Mouse (Mus musculus): ENCODE results near the gene Cbfa2t3.
"Not testable (repeated sequence)": the region's sequence is repeated elsewhere in the genome, so short reads cannot be mapped to it uniquely, and the experiment has no call there.

Cbfa2t3 gene

DNA sequence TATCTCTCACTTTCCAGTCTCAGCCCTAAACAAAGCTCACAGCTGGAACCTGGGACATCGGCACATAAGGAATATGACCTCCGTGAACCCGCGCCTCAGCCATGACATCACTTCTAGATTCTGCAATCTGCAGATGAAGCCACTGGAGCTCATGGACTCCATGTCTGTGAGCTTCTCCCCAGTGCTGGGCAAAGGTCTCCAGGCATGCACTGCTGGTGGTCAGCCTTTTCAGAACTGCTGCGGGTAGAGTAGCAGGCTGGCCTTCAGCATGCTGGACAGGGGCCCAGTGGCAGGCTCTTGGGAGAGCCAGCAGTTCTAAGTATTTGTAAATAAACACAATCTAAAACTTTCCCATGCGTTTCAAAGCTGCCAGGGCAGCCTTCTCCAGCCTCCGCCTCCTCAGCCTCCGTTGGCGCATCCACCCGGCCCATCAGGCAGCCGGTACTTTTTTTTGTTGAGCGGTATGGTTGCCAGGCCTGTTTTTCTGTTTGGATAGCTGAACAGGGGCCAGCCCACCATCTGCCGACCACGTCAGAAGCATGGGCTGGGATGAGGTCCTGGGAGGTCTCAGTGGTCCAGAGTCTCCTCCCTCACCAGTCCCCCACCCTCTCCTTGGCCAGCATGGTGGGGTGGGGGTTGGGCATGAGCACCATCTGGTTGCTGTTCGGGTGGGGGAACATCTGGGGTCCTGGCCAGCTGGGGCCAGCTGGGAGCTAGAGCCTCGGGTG lies 59.2 kb downstream of the Cbfa2t3 start:
- DNase-seq (ENCODE audit: low spot score), result peak; percentile 82

GRCm38 (mm10) chr8:122638601-122639000 lies 60.3 kb downstream of the Cbfa2t3 start:
- no peak for DNase-seq (ENCODE audit: low spot score)

GRCm38 (mm10) chr8:122637230-122637629 lies 61.7 kb downstream of the Cbfa2t3 start:
- DNase-seq (ENCODE audit: low spot score), result no peak

- no peak for DNase-seq (ENCODE audit: low spot score)
Measured at GRCm38 (mm10) chr8:122636803-122637175, 62.1 kb downstream of the Cbfa2t3 start.

DNA sequence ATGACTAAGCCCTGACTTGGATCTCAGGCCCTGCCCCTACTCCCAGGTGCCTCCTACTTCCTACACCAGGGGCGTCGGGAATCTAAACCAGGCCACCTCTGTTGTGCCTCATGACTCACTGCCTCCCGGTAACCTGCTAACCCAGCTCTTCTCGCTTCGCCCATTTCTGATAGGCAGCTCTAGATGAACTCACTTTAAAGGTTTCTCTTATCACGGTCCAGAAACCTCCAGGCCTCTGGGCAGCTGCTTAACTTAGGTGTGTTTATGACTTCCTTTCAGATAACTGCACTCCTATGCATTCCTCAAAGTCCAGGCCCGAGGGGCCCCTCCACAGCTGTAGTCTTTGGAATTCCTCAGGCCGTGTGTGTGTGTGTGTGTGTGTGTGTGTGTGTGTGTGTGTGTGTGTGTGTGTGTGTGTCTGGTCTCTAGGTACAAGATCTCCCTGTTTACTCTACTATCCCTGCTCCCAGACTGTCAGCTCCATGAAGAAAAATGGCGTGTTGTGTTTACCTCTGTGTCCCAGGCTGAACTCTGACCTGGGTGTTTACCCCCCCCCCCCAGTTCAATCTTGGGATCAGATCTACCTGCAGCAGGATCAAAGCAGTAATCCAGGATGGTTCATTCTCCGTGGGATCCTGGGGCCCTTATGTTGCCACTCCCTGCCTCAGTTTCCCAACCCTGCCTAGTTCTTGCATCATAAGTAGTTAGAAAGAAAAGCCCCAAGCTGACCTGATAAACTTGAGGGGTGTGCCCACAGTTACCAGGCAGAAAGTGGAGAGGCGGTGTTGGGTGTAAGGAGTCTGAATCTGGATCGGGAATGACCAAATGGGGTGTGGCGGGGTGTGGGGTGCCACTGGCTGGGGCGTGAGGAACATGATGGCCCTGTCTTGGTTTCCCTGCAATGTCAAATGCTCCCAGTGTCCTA lies 62.8 kb downstream of the Cbfa2t3 start:
- peak; percentile 90 for DNase-seq (ENCODE audit: low spot score)

DNA sequence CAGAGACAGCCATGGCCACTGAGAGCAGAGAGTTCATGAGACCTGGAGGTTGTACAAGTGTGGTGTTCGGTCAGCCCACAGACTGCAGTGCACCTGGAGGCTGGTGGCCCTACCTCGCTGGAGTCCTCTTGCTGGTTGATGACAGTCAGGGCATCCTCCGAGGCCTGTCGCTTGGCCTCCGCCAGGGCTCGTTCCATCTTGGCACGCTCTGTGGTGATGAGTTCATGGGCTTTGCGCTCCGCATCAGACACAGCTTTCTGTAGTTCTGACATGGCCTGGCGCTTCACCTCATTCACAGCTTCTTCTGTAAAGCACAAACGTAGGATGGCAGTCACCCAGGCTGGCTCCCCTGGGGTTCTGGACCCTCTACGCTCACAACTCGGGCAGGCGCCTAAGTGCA lies 65.7 kb downstream of the Cbfa2t3 start:
- no peak for DNase-seq (ENCODE audit: low spot score)

DNA sequence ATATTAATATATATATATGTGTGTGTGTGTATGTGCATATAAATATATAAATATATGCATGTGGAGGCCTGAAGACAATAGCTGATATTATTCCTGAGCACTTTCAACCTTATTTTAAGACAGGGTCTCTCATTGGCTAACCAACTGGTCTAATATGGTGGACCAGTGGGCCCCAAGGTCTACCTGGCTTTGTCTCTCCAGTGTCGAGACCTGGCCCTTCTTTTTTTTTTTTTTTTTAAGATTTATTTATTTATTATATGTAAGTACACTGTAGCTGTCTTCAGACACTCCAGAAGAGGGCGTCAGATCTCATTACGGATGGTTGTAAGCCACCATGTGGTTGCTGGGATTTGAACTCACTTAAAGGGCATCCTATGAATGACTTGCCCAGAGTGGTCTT lies 66.8 kb downstream of the Cbfa2t3 start:
- DNase-seq (ENCODE audit: low spot score), result not testable (repeated sequence)

DNA sequence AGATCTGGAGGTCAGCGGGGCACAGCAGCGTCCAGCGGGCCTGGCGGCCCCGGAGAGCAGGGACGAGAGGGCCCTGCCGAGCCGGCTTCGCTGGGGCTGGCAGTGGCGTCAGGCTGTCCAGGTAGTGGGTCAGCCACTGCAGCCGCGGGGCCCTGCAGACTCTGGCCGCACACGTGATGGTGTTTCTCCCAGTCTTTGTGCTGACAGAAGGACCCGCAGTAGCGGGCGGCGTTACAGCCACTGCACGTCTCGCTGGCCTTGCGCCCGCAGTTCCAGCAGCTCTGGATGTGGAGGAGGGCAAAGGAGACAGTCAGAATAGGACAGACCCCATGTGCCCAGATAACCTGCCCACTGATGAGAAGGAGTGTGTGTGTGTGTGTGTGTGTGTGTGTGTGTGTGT lies 68.2 kb downstream of the Cbfa2t3 start:
- no peak for DNase-seq (ENCODE audit: low spot score)

DNA sequence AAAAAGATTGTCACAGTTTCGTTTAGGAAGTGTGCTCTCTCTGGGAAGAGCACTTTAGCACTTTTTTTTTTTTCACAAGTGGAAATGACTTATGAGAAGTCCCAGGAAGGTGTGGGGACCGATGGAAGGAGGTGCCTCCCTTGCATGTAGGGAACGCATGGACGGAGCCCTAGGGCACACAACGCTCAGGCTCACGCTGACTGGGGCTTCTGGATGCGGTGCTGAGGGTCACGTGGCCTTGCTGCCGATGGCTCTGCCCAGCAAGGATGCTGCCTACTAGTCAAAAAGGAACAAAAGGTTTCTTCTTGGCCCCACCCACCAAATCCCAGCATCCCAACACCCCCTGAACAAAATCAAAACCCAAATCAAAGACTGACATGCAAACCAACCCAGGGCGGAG lies 69.5 kb downstream of the Cbfa2t3 start:
- no peak for DNase-seq (ENCODE audit: low spot score)

DNA sequence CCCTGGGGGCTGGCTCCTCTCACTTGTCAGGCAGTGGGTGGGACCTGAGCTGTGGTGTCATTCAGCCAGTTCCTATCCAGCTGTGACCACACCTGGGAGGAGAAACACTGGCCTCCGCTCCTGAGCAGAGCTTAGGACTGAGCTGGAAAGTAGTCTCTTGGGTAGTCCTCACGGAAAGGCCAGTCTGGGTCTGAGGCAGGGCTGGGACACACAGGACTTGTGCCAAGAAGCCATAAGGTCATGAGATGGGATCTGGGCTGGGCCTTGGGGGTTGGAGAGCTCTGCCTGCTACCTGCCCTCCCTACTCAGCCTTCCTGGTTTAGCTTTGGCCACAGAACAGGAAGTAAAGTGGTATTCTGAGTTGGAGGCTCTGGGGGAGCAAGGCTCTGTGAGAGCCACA lies 72.0 kb downstream of the Cbfa2t3 start:
- no peak for DNase-seq (ENCODE audit: low spot score)

DNA sequence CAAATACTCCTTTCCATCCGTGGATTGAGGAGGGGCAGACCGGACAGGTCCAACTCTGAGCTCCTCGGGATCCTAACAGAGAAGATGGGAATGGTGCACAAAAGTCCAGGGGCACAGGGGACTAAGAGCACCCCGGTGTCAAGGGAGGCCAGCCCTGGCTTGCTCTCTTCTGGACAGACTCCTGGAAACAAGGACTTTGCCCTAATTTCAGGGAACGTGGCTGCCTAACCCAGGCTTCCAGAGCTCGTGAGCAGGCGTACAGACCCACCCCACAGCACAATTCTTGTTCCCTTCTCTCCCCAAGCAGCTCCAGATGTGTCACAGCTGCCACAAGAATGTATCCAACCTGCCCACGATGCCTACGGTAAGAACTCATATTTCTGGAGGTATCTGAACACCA lies 73.1 kb downstream of the Cbfa2t3 start:
- DNase-seq (ENCODE audit: low spot score), result no peak

DNA sequence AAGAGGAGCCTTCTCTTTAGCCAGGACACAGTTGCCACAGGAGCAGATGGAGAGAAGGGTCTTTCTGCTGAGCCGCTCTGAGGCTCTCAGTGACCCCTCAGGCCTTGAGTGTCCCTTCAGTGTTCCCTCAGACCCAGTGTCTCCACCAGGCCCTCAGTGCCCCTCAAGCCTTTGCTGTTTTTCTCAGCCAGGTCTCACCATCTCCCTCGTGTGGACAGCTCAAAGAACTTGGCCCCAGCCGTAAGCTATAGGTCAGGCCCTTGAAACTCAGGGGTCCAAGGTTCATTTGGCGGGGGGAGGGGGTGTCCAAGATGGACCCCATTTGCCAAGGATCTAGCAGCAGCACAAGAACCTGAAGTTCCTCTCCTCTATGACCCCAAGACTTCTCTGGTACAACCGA lies 74.3 kb downstream of the Cbfa2t3 start:
- DNase-seq (ENCODE audit: low spot score), result no peak

- no peak for DNase-seq (ENCODE audit: low spot score)
Measured at GRCm38 (mm10) chr8:122623844-122624642, 74.9 kb downstream of the Cbfa2t3 start.

DNA sequence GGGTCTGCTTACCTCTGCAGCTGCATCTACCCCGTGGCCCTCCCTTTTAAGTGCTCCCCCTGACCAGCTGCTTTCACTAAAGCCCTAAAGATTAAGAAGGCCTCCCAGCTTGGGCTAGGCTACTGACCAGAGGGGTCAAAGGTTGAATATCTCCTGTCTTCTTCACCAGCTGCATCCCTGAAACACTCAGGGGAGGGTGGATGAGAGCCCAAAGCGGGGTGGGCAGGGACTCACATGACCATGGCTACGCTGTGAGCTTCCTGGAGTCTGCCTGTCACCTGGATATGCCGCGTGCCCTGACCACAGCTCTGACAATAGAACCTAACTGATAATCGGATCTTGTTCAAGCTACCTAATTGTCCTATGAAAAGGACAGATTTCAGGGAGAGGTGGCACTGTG lies 76.2 kb downstream of the Cbfa2t3 start, which contains the start of gene Pabpn1l:
Gene Pabpn1l, minus strand, starts transcription at position 13 of the 400 bp plus-strand sequence.
- no peak for DNase-seq (ENCODE audit: low spot score)

DNA sequence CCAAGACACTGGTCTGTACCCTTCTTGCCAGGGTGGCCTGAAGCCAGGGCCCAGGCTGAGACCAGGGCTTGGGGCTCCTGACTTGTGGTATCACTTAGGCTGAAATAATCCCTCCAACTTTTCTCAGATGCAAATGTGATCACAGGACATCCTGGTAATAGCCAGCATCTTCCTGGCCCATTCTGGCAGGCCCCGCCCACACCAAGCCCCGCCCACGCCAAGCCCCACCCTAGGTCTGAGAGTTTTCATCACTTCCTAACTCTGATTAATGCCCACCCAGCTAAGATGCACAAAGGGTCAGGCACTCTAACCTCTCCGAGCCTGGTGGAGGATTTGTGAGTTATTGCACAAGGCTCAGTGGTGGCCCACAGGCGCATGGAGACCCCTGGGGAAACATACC lies 78.5 kb downstream of the Cbfa2t3 start:
- no peak for DNase-seq (ENCODE audit: low spot score)

DNA sequence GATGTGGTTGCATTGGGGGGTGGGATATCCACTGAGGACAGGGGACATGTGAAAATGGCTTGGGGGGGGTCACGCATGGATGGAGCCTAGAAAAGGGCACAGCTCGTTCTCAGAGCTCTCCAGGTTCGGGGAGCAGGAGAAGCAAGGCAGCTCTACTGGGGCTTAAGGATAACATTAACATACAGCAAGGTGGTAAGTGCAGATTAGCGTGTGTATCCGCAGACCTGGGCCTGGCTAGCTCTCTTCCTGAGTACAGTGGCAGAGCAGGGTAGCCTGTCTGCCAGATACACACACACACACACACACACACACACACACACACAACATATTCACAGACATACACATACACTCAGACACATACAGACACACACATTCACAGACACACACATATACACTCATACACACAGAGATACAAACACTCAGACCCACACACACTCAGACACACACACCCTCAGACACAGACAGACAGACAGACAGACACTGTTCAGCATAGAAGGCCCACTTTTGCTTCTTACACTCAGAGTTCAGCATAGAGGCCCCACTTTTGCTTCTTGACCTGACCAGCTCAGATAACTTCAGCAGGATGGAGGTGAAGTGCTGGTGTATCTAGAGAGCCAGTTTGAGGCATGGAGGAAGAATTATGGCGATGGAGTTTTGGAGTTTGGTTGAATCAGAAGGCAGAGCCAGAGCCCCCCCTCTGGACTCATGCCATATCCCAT lies 80.1 kb downstream of the Cbfa2t3 start:
- DNase-seq (ENCODE audit: low spot score), result no peak

DNA sequence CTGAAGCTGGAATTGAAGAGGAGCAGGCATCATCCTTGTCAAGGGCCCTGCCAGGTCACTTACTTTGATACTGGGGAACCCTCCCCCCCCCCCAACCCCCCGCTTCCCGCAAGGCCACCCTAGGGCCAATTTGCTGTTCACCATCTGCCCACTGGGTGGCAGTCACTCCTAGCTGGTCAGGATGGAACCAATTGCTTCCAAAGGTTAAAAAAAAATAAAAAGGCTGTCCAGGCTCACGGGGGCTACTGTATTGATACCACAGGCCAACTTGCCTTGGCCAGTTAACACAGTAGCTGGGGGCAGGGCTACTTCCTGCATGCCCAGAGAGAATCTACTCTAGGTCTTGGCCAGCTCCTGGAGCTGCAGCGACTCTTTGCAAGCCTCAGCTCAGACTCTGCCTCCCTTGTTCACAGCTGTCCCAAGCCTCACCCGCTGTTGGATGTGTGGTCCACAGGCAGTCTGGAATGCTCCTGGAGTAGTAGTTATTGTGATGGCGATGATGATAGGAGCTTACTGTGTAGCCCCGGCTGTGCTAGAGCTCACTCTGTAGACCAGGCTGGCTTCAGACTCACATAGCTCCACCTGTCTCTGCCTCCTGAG lies 80.9 kb downstream of the Cbfa2t3 start:
- DNase-seq (ENCODE audit: low spot score), result peak; percentile 63

DNA sequence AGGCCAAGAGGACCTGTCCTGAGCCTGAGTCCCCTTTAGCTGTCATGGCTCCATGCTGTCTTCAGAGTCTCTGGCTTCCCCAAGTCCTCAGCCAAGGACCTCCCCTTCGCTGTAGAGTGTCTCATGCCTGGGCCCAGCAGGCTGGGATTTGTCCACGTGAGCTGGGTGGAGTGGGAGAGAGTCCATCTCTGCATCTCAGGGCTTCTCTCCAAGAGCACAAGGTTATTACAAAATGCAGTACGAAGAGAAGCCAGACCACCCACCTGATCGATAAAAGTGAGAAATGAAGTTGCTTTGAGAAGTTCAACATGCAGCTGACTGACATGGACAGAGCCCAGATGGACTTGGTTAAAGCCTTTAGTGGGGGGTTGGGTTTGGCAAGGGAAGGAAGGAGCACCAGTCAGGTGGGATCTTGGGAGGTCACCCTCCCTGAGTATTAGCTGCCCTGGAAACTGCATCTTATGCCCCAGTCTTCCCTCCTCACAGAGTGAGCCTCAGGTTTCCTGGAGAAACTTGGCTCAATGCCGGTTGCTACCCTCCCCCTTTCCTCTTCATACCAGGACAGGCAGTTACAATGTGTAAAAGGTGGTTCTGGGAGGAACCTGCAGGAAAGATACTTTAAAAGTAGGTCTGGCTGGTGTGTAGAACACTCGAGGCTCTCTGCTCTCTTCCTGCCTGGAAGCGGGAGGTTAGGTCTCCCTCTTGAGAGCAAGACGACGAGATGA lies 82.6 kb downstream of the Cbfa2t3 start:
- no peak for DNase-seq (ENCODE audit: low spot score)

DNA sequence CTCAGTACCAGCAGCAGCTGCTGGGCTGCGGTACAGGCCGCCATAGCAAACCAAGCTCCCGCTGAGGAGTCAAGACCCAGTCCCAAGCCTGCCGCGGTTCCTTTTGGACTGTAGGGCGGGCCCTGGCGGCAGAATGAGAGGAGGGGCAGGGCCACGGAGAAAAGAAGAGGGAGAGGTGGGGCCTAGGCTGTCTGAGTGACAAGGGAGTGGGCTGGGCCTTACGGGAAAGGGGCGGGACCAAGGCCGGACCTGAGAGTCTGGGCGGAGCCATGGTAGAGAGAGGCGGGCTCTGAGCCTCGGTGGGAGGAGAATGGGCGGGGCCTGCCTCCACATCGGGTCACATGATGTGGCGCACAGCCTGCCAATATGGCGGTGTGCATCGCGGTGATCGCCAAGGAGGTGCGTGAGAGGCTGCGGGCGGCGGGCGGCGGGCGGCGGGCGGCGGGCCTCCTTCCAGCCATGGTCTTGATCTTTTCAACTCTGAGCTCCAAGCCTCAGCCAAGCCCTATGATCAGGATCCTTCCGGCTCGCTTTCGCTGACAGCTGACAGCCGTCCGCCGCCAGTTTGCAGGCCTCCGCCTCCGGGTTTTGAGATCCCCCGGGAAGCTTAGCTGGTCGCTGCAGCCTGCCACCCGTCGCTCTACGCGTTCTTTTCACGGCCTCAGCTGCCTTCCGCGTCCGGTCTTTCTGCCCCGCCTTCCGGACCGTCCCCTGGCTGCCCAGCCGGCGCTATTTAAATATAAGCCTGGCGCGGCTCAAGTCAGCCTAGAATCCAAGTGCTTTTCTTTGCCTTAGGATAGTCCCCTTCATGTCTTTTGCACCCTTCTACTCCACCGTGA lies 87.4 kb downstream of the Cbfa2t3 start, which contains the start of the genes Galns and Trappc2l:
Gene Galns, minus strand, starts transcription at position 169 of the 839 bp plus-strand sequence.
Gene Trappc2l, plus strand, starts transcription at position 346 of the 839 bp plus-strand sequence.
- peak; percentile 98 for DNase-seq (ENCODE audit: low spot score)

Measured in yolk sac, embryonic 10.5 days (tissue).